Mouse (Mus musculus) forebrain, embryonic 14.5 days (tissue): ENCODE data around the gene Gata1. TPM values are rescaled to one million over a fixed set of nuclear protein-coding genes. Genes with fewer than 3 reads are reported as not detected.
A peak's percentile ranks its signal among the peaks of the same experiment; 100 is the strongest.

Experiments
- ATAC-seq: fragments of 200-750 bp; cut with Nextera tagmentation; 2 replicates; pipeline ENCODE4 v1.8.0; 2017; ENCODE audit warnings: mild to moderate bottlenecking, moderate library complexity
- DNase-seq: peaks from one replicate; pipeline ENCODE4 v3.0.0-alpha.2; 2015; ENCODE audit warnings: low spot score
- H3K27ac ChIP-seq: fragments of 300-500 bp; sonication (generic); 2 replicates; pipeline ENCODE4 v1.5.1; 2014; ENCODE audit warnings: low read depth, mild to moderate bottlenecking, control low read depth, low read length, moderate library complexity
- H3K27me3 ChIP-seq: fragments of 300-500 bp; sonication (generic); replicated peaks from 2 replicates; pipeline ENCODE4 v1.6.1; 2014; ENCODE audit warnings: low read length, control low read depth, mixed read lengths; ENCODE audit not compliant: control insufficient read depth, insufficient read depth
- H3K36me3 ChIP-seq: fragments of 300-500 bp; sonication (generic); 2 replicates; pipeline ENCODE4 v1.6.1; 2014; ENCODE audit warnings: low read length, control low read depth; ENCODE audit not compliant: control insufficient read depth, insufficient read depth
- H3K4me1 ChIP-seq: fragments of 300-500 bp; sonication (generic); 2 replicates; pipeline ENCODE4 v1.6.1; 2014; ENCODE audit warnings: antibody characterized with exemption, low read length, control low read depth; ENCODE audit not compliant: control insufficient read depth, insufficient read depth
- H3K4me2 ChIP-seq: fragments of 300-500 bp; sonication (generic); 2 replicates; pipeline ENCODE4 v1.6.1; 2014; ENCODE audit warnings: mild to moderate bottlenecking, control low read depth, low read length
- H3K4me3 ChIP-seq: fragments of 300-500 bp; sonication (generic); 2 replicates; pipeline ENCODE4 v1.5.1; 2014; ENCODE audit warnings: low read depth, low read length, control low read depth
- H3K9ac ChIP-seq: fragments of 300-500 bp; sonication (generic); 2 replicates; pipeline ENCODE4 v1.6.1; 2014; ENCODE audit warnings: mild to moderate bottlenecking, low read length, control low read depth, moderate library complexity
- H3K9me3 ChIP-seq: fragments of 300-500 bp; sonication (generic); replicated peaks from 2 replicates; pipeline ENCODE4 v1.6.1; 2016; ENCODE audit warnings: low read length, control low read depth, mixed read lengths; ENCODE audit not compliant: control insufficient read depth
- WGBS: fragments of 180-500 bp; shearing (Covaris S2); extraction: QIAGEN DNeasy Blood & Tissue Kit; methylation state at CpG from one replicate; pipeline ENCODE4 v1.1.7; 2014; 5-methylcytosine and 5-hydroxymethylcytosine counted together
- polyA plus RNA-seq: library from polyadenylated mRNA; unstranded; fragments of >200 nt; fragmentation: Nextera tagmentation; extraction: Ambion mirVana; gene quantifications from 2 replicates; pipeline ENCODE4 v1.2.1, GENCODE M21; 2014

The Gata1 gene
- polyA plus RNA-seq, 1 experiment from 2014 or later = 0.11 TPM

GRCm38 (mm10) chrX:7968899-7969298 lies 9.0 kb downstream of the Gata1 start:
- H3K27me3 ChIP-seq = no peaks in the 10 kb centered on the region
- no peak overlapping the region for H3K9ac ChIP-seq
- WGBS = 89% methylated on average over 3 of the region's 3 CpGs
- no peak for ATAC-seq
- no peak overlapping the region for H3K4me2 ChIP-seq
- H3K27ac ChIP-seq = no peak overlapping the region
- no peaks in the 10 kb centered on the region for H3K4me1 ChIP-seq
- no peak for DNase-seq
- no peaks in the 10 kb centered on the region for H3K9me3 ChIP-seq
- H3K4me3 ChIP-seq = no peak overlapping the region
- no peaks in the 10 kb centered on the region for H3K36me3 ChIP-seq

- ATAC-seq (no peak), DNase-seq (no peak)
- H3K27ac ChIP-seq = no peak overlapping the region
- no peaks in the 10 kb centered on the region for H3K27me3 ChIP-seq
- H3K9me3 ChIP-seq = no peaks in the 10 kb centered on the region
- no peak overlapping the region for H3K9ac ChIP-seq
- WGBS = 89% methylated on average over 8 of the region's 8 CpGs
- no peak overlapping the region for H3K4me2 ChIP-seq
- no peaks in the 10 kb centered on the region for H3K36me3 ChIP-seq
- H3K4me3 ChIP-seq = no peak overlapping the region
- no peaks in the 10 kb centered on the region for H3K4me1 ChIP-seq
These were observed 9.6 kb downstream of the Gata1 start for GRCm38 (mm10) chrX:7968226-7968625.

GRCm38 (mm10) chrX:7967596-7968201 lies 10.2 kb downstream of the Gata1 start:
- Histone ChIP-seq H3K4me3 (no peak overlapping the region), H3K4me1 (no peaks in the 10 kb centered on the region), H3K9ac (no peak overlapping the region), H3K27ac (no peak overlapping the region), H3K9me3 (no peaks in the 10 kb centered on the region), H3K4me2 (no peak overlapping the region), H3K36me3 (no peaks in the 10 kb centered on the region), H3K27me3 (no peaks in the 10 kb centered on the region)
- ATAC-seq (no peak), DNase-seq (no peak)
- 88% methylated on average over 7 of the region's 9 CpGs for WGBS

GRCm38 (mm10) chrX:7966161-7966560 lies 11.7 kb downstream of the Gata1 start:
- Histone ChIP-seq H3K9ac (no peak overlapping the region), H3K36me3 (no peaks in the 10 kb centered on the region), H3K4me3 (no peak overlapping the region), H3K27me3 (no peaks in the 10 kb centered on the region), H3K27ac (no peak overlapping the region), H3K4me1 (no peaks in the 10 kb centered on the region), H3K9me3 (no peaks in the 10 kb centered on the region), H3K4me2 (no peak overlapping the region)
- 88% methylated on average over 4 of the region's 4 CpGs for whole genome bisulfite sequencing
- ATAC-seq (no peak), DNase-seq (no peak)

GRCm38 (mm10) chrX:7963829-7964626 lies 13.8 kb downstream of the Gata1 start:
- H3K4me2 ChIP-seq = no peak overlapping the region
- no peak for DNase-seq
- 82% methylated on average over 7 of the region's 7 CpGs for WGBS
- no peaks in the 10 kb centered on the region for H3K9me3 ChIP-seq
- H3K9ac ChIP-seq = no peak overlapping the region
- ATAC-seq = no peak
- no peak overlapping the region for H3K4me3 ChIP-seq
- H3K27ac ChIP-seq = no peak overlapping the region
- no peaks in the 10 kb centered on the region for H3K36me3 ChIP-seq
- no peaks in the 10 kb centered on the region for H3K4me1 ChIP-seq
- H3K27me3 ChIP-seq = no peaks in the 10 kb centered on the region

GRCm38 (mm10) chrX:7958868-7959267 lies 19.0 kb downstream of the Gata1 start:
- H3K4me2 ChIP-seq = no peak overlapping the region
- no peak overlapping the region for H3K27ac ChIP-seq
- no peaks in the 10 kb centered on the region for H3K9me3 ChIP-seq
- H3K4me3 ChIP-seq = no peak overlapping the region
- DNase-seq = no peak
- no peaks in the 10 kb centered on the region for H3K36me3 ChIP-seq
- no peaks in the 10 kb centered on the region for H3K4me1 ChIP-seq
- H3K9ac ChIP-seq = no peak overlapping the region
- no peaks in the 10 kb centered on the region for H3K27me3 ChIP-seq
- ATAC-seq = no peak
- 93% methylated on average over 9 of the region's 9 CpGs for WGBS

GRCm38 (mm10) chrX:7950091-7950490 lies 27.8 kb downstream of the Gata1 start:
- Histone ChIP-seq H3K4me3 (no peak overlapping the region), H3K4me2 (no peak overlapping the region), H3K9ac (no peak overlapping the region), H3K9me3 (no peaks in the 10 kb centered on the region), H3K27ac (no peak overlapping the region), H3K4me1 (no peaks in the 10 kb centered on the region), H3K27me3 (no peaks in the 10 kb centered on the region), H3K36me3 (no peaks in the 10 kb centered on the region)
- whole genome bisulfite sequencing = 89% methylated on average over 7 of the region's 7 CpGs
- ATAC-seq (no peak), DNase-seq (no peak)

- WGBS = 29% methylated on average over 38 of the region's 38 CpGs
- Histone ChIP-seq H3K4me3 (peak overlapping the region; percentile 44), H3K27ac (peak overlapping the region; percentile 9; the same call in 1 of the 2 replicates), H3K9me3 (no peaks in the 10 kb centered on the region), H3K36me3 (no peaks in the 10 kb centered on the region), H3K9ac (peak overlapping the region; percentile 49), H3K27me3 (no peaks in the 10 kb centered on the region), H3K4me2 (peak overlapping the region; percentile 41), H3K4me1 (no peaks in the 10 kb centered on the region)
- DNase-seq (peak; percentile 96), ATAC-seq (no peak; the same call in 1 of the 2 replicates)
These were observed 29.9 kb downstream of the Gata1 start for GRCm38 (mm10) chrX:7947900-7948492.
